Comparison of ENCODE assay signal across 8 mouse cellular contexts in genomic region chr14:76254565-76255501, GRCm38 (mm10).
DNase-seq lines count a peak whose midpoint lies in the region; ATAC-seq and TF ChIP-seq lines count a peak whose summit lies in the region.

No protein-coding gene starts in this region.

- no peaks in the 10 kb centered on the region for H3K4me1 ChIP-seq in embryonic facial prominence, embryonic 11.5 days (ENCODE audit: control insufficient read depth, insufficient read depth, low read length)
- H3K4me1 ChIP-seq in lung, adult 2 months (ENCODE audit: control insufficient read depth, insufficient read depth, low read length): no peaks in the 10 kb centered on the region

- peak overlapping the region; percentile 49 for H3K9ac ChIP-seq in embryonic facial prominence, embryonic 11.5 days (replicated peaks; ENCODE audit: low read length)

- no peak for TF ChIP-seq CTCF in lung, adult 2 months (IDR thresholded peaks at IDR 0.05; ENCODE audit: insufficient read depth, low read length)

- TF ChIP-seq POLR2A in lung, adult 2 months (IDR thresholded peaks at IDR 0.05; ENCODE audit: borderline replicate concordance, extremely low read depth, low read depth, low read length): no peak

- H3K4me3 ChIP-seq in embryonic facial prominence, embryonic 11.5 days (ENCODE audit: low read depth, low read length): no peak overlapping the region
- H3K4me3 ChIP-seq in lung, adult 2 months (replicated peaks; ENCODE audit: extremely low read depth, low read depth, low read length): no peak overlapping the region

- H3K27me3 ChIP-seq in embryonic facial prominence, embryonic 11.5 days (ENCODE audit: control insufficient read depth, insufficient read depth, low read length): no peaks in the 10 kb centered on the region

- no peaks in the 10 kb centered on the region for H3K36me3 ChIP-seq in embryonic facial prominence, embryonic 11.5 days (replicated peaks; ENCODE audit: control insufficient read depth, insufficient read depth, low read depth, low read length)

- no peak overlapping the region; the same call in 1 of the 2 replicates for H3K27ac ChIP-seq in embryonic facial prominence, embryonic 11.5 days (replicated peaks; ENCODE audit: low read depth, low read length)

- DNase-seq in brain, embryonic 18.5 days (ENCODE audit: low read depth, low spot score): peak; percentile 72
- DNase-seq in embryonic facial prominence, embryonic 11.5 days (ENCODE audit: low spot score): peak; percentile 73
- peak; percentile 95 for DNase-seq in heart, adult 11 months
- peak; percentile 31 to 52 for DNase-seq in kidney, postnatal 4 days
- DNase-seq in lung, adult 2 months: peak; percentile 12
- peak; percentile 77 for DNase-seq in right cerebral cortex, adult 18-20 months
- DNase-seq in urinary bladder, postnatal 4 days (ENCODE audit: low spot score in 2 of 2): no peak

- ATAC-seq in embryonic facial prominence, embryonic 11.5 days (replicated peaks; ENCODE audit: insufficient number of reproducible peaks, low FRiP score, low TSS enrichment, low read depth): peak; percentile 81
- ATAC-seq in monocyte, adult 5-6 weeks (replicated peaks; ENCODE audit: insufficient number of reproducible peaks, low FRiP score, low TSS enrichment, poor library complexity, severe bottlenecking): no peak

- H3K4me2 ChIP-seq in embryonic facial prominence, embryonic 11.5 days (ENCODE audit: low read depth, low read length): no peak overlapping the region

- H3K9me3 ChIP-seq in embryonic facial prominence, embryonic 11.5 days (replicated peaks; ENCODE audit: control insufficient read depth, low read length): no peaks in the 10 kb centered on the region

- WGBS in embryonic facial prominence, embryonic 11.5 days: 14% methylated on average over 30 of the region's 30 CpGs
- WGBS in lung, adult 2 months: 52% methylated on average over 30 of the region's 30 CpGs

Comparison
In these comparisons a context has a peak if more than half of its experiments do, and no peak if none do; other contexts are left out.
1. DNase-seq: peak in brain, embryonic 18.5 days (single experiment), embryonic facial prominence, embryonic 11.5 days (single experiment), heart, adult 11 months (single experiment), kidney, postnatal 4 days (2 of 2), lung, adult 2 months (single experiment) and right cerebral cortex, adult 18-20 months (single experiment); none in urinary bladder, postnatal 4 days (0 of 2).